Mouse (Mus musculus): Measurements from ENCODE around the gene Tmem252. TPM values are rescaled to one million over a fixed set of nuclear protein-coding genes. Genes with fewer than 3 reads are reported as not detected.
A peak's percentile ranks its signal among the peaks of the same experiment; 100 is the strongest.

Tmem252 gene
- total RNA-seq, 2 experiments from 2014 or later: 0.20 to 0.33 TPM

DNA sequence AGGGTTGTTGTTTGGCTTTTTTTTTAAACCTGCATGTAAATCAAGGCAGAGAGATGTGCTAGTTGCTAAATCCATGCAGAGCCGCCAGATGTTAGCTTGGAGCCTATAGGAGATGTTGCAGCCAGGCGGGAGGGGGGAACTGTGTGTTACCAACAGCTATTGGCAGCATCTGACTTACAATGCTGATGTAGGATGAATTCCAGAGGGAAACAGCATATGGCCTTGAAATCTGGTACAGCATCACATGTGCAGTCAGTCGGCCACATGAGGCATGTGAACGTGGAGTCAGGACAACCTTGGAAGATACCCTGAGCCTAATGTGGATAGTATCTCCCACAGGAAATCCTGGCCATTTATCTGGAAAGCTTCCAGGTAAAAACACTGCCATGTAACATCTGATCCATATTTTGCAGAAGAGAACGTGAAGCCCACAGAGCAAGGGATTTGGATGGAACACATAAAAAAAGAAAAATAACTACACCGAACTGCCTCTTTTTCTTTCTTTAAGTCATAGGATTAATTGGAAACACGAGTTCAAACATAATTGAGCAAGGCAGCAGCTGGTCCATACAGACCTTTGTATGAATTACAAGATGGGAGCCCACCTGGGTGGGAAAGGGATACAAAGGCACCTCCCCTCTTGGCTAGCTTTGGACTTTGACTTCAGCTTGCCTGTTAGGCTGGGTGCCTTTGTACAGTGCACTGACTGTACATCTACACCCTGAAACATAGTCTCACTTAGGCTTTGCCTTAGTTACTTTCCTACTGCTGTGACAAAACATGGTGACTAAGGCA, 42.7 kb downstream of the Tmem252 start:
- peak overlapping the region; percentile 61; the same call in 1 of the 2 replicates for H3K27ac ChIP-seq
- peak; percentile 35 to 67 for DNase-seq (ENCODE audit: low spot score in 2 of 2)
- no peak for TF ChIP-seq CTCF (conservative IDR thresholded peaks at IDR 0.05)
- no peak overlapping the region for H3K4me3 ChIP-seq

DNA sequence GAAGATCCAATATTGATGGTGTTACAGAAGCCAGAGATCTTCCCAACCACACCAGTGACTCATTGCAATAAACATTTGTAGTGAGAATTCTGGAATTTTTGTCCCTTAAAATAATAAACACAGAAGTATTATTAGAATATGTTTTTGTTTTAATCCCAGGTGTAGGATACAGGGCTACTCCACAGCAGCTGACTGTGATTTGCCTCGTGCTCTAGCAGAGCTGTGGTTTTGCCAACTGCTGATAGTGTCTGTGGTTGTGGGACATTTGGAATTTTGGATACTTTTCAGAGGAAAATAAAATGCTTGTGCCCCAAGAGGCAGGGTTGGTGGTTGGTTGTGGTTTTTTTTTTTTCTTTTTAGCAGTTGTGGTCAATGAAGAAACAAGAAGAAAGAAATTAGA, 44.2 kb downstream of the Tmem252 start:
- no peak overlapping the region for H3K4me3 ChIP-seq
- no peak for DNase-seq (ENCODE audit: low spot score in 2 of 2)
- no peak overlapping the region for H3K27ac ChIP-seq
- TF ChIP-seq CTCF (conservative IDR thresholded peaks at IDR 0.05): no peak

DNA sequence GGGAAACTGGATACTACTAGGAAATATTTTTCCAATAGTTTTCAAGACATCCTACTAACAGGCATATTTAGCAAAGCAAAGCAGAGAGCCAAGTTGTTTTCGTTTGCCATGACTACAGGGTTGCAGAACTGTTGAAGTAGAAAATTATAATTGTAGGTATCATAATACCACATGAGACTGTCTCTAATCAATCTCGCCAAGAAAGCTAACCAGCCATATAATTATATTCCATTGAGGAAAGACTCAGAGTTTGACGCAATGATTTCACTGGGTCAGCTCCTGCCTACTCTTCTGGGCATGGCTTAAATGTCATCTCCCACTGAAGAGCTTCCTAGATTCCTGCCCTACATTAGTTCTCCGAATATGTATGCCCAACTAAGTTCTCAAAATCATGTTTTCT, 45.7 kb downstream of the Tmem252 start:
- no peak overlapping the region for H3K4me3 ChIP-seq

DNA sequence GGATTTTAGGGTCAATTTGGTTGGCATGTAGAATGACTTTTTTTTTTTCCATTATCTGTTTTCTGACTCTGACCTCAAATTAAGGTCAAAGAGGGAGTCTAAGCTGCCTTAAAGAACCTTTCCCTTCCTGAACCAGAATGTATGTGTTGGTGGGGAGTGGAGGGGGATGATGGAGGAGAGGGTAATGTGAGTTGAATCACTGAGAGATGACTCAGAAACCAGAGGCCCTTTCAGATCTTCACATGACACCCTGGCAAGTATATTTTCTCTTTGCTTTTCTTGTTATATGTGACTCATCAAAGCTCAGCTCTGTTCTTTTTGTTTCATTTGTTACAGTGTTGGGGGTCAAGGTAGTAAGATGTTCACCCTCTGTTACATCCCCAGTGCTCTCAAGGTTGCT, 46.6 kb downstream of the Tmem252 start:
- no peak for DNase-seq (ENCODE audit: low spot score in 2 of 2)
- no peak overlapping the region for H3K27ac ChIP-seq

More for the DNA sequence above, 45.7 kb downstream of the Tmem252 start:
- DNase-seq (ENCODE audit: low spot score in 2 of 2): no peak
- no peak for TF ChIP-seq CTCF (conservative IDR thresholded peaks at IDR 0.05)
- no peak overlapping the region for H3K27ac ChIP-seq

DNA sequence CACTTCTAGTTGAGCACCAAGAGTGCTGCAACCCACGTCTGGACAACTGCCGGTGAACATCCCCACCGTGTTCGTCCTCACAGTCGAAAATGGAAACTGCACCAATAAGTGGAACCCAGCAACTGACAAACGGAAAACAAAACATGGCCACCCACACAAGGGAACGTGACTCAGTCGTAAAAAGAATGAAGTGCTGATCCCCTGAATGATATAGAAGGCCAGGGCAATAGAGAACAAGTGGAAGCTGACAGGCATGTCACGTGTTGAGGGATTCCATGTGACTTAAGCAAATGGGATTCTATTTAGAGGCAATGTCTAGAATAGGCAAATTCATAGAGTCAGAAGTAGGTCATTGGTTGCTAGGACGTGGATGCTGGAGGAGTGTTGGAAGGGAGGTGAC, 50.6 kb downstream of the Tmem252 start:
- Histone ChIP-seq H3K4me3 (no peak overlapping the region), H3K27ac (no peak overlapping the region)
- TF ChIP-seq CTCF (conservative IDR thresholded peaks at IDR 0.05): no peak
- DNase-seq (ENCODE audit: low spot score in 2 of 2): no peak

More for the DNA sequence above, 46.6 kb downstream of the Tmem252 start:
- TF ChIP-seq CTCF (conservative IDR thresholded peaks at IDR 0.05): no peak
- H3K4me3 ChIP-seq: no peak overlapping the region

DNA sequence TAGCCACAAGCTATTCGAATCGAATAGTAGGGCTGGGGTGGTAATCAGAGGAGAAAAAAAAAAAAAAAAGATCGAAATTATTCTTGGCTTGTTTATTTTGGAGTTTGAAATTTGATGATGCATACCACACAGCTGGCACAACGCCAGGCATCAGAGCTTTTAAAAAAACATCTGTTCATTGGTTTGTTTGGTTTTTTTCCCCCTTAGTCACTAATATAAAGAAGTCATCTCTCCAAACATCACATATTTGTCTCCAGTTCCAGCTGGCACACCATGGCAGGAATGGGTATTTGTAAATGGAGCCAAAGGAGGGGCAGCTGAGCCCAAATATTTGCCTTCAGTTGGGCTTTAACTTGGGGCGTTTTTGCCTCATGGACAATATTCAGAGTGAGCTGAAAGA, 56.9 kb downstream of the Tmem252 start:
- no peak for DNase-seq (ENCODE audit: low spot score in 2 of 2)
- TF ChIP-seq CTCF (conservative IDR thresholded peaks at IDR 0.05): no peak
- H3K27ac ChIP-seq: no peak overlapping the region
- H3K4me3 ChIP-seq: no peak overlapping the region

Other genes with a start within 250 kb of the Tmem252 start
- gene Fam122a, start 196.7 kb upstream of the Tmem252 start, total RNA-seq (2021): 10 to 100 TPM; 33.9 to 34.6 TPM
- gene Pip5k1b, start 118.1 kb upstream of the Tmem252 start, total RNA-seq (2021): 10 to 100 TPM; 68.4 to 72.1 TPM
- 1 to 10 TPM; 4.4 TPM for gene Pgm5, start 187.8 kb downstream of the Tmem252 start, total RNA-seq (2021)
- 100 to 1,000 TPM; 175 to 180 TPM for gene Gm10053, start 201.7 kb downstream of the Tmem252 start, total RNA-seq (2021)
- not detected for gene Foxd4, start 227.2 kb downstream of the Tmem252 start, total RNA-seq (2021)

Measured in layer of hippocampus, adult 2 months (tissue).